12 mouse cellular contexts compared by ENCODE assay signal in genomic region chr12:106094827-106095226, GRCm38 (mm10).
"Had no signal": no experiment of that assay in that cellular context is flagged by ENCODE, and none has a peak within 500 bp of the region (broad histone marks: within the 10 kb centered on the region; RNA-seq: fewer than 3 reads in every experiment).

No protein-coding gene starts in this region.

- H3K4me2 ChIP-seq: intestine, embryonic 15.5 days; midbrain, embryonic 12.5 days; neural tube, embryonic 15.5 days had no signal

- DNase-seq: kidney, adult 18-20 months; kidney, postnatal 10 days; kidney, postnatal 4 days; right cerebral cortex, adult 18-20 months; right cerebral cortex, postnatal 25 days; thymus, postnatal 36 days had no signal

- H3K9me3 ChIP-seq: intestine, embryonic 15.5 days; neural tube, embryonic 15.5 days had no signal

- H3K27me3 ChIP-seq: intestine, embryonic 15.5 days; midbrain, embryonic 12.5 days; neural tube, embryonic 15.5 days had no signal

- H3K9ac ChIP-seq: intestine, embryonic 15.5 days; midbrain, embryonic 12.5 days; neural tube, embryonic 15.5 days had no signal

- H3K4me1 ChIP-seq: intestine, embryonic 15.5 days; midbrain, embryonic 12.5 days had no signal

- H3K36me3 ChIP-seq: intestine, embryonic 15.5 days; midbrain, embryonic 12.5 days; neural tube, embryonic 15.5 days had no signal

- ATAC-seq: intestine, embryonic 15.5 days; midbrain, embryonic 16.5 days had no signal

- H3K27ac ChIP-seq: intestine, embryonic 15.5 days; layer of hippocampus, adult 2 months; macrophage; midbrain, embryonic 12.5 days; neural tube, embryonic 15.5 days had no signal

- H3K4me3 ChIP-seq: intestine, embryonic 15.5 days; layer of hippocampus, adult 2 months; midbrain, embryonic 12.5 days; neural tube, embryonic 15.5 days had no signal
